Mouse (Mus musculus): ENCODE results near the gene Klhdc4.

Klhdc4 gene

DNA sequence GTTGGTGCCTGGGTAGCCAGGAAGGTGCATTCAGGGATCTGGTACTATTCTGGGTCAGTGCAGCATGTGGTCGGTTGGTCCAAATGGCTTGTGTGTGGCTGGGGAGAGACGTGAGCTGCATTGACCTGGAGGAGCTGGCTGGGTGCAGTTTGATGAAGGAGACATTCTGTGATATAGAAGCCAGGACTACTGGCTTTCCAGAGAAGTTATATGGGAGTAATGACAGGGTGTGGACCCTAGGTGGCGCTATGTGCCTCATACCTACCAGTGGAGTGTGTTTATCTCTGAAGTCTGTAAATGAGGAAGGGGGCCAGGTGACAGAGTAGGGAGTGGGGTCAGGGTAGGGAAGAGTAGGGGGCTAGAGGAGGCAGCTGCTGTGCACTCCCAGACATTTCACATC lies 78.9 kb downstream of the Klhdc4 start:
- no peak for DNase-seq (ENCODE audit: low spot score in 2 of 2)

DNA sequence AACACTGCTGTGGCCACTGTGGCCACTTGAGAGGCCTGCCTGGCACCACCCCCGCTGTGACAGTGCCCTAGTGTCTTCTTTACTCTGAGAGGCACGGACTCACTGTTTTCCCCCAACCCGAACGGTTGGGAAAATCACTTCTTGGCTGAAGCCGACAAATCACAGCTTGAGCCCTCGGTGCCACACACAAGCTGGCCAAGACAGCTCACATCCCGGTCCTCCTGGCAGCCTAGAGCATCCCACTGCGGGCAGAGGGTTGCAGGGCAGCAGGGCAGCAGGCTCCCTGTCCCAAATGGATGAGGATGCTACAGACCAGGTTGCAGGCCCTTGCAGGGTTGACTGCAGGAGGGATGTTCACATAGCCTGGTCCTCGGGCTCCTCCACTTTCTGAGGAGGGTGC lies 79.9 kb downstream of the Klhdc4 start:
- no peak for DNase-seq (ENCODE audit: low spot score in 2 of 2)
